Mouse (Mus musculus): ENCODE measurements around the gene Psmg3.

- TF ChIP-seq CTCF (conservative IDR thresholded peaks at IDR 0.05; ENCODE audit: low read length), result no peak
- TF ChIP-seq POU5F1 (IDR thresholded peaks at IDR 0.05; ENCODE audit: borderline replicate concordance, low read length), result no peak
Measured at GRCm38 (mm10) chr5:139796001-139796620, 30.6 kb downstream of the Psmg3 start.

Data from E14TG2a.4 (cell line).